Mouse (Mus musculus): ENCODE measurements around the gene Gpr165. TPM values are rescaled to one million over a fixed set of nuclear protein-coding genes. Genes with fewer than 3 reads are reported as not detected.

Gene Gpr165
- polyA plus RNA-seq (2015; fragmentation: Nextera tagmentation; extraction: Ambion mirVana) = not detected in 2 replicates

GRCm38 (mm10) chrX:96712907-96713774 lies at the start of gene Gpr165:
Gene Gpr165 (plus strand): TSS chrX:96713441.

Measured in spleen, postnatal 0 days (tissue).